Mouse (Mus musculus) granulocyte monocyte progenitor cell, adult 5-6 weeks (primary cell): ENCODE data around the gene Tex30. TPM values are rescaled to one million over a fixed set of nuclear protein-coding genes. Genes with fewer than 3 reads are reported as not detected.

ENCODE experiments used
- ATAC-seq: replicated peaks from 2 replicates; pipeline ENCODE4 v1.8.0; 2016; ENCODE audit warnings: mild to moderate bottlenecking, moderate TSS enrichment, inconsistent platforms; ENCODE audit not compliant: poor library complexity, severe bottlenecking
- total RNA-seq, 2 experiments: library from RNA; stranded (forward) in 1 of 2; stranded (reverse) in 1 of 2; fragments of 200-712, 200-1000 nt in 1 of 2; fragments of >200 nt in 1 of 2; fragmentation: Nextera tagmentation in 1 of 2; gene quantifications; 2 replicates each; pipeline ENCODE4 v1.2.3; 2014 to 2017

The Tex30 gene
- 64.6 and 67.6 TPM in 2 replicates for total RNA-seq (2014; fragmentation: Nextera tagmentation)
- total RNA-seq (2017): 51.4 and 74.2 TPM in 2 replicates

GRCm38 (mm10) chr1:44102259-44102717 lies at the start of gene Tex30:
Tex30 (minus strand) TSS chr1:44102441.
- peak; percentile 90 for ATAC-seq

- no peak for ATAC-seq
Measured at GRCm38 (mm10) chr1:44148706-44149105, 46.5 kb upstream of the Tex30 start.

- peak; percentile 96 for ATAC-seq
Measured at GRCm38 (mm10) chr1:44147563-44148381, 45.5 kb upstream of the Tex30 start, which contains the start of gene Ercc5. Ercc5 (plus strand) TSS chr1:44147744.

GRCm38 (mm10) chr1:44142747-44143146 lies 40.5 kb upstream of the Tex30 start:
- no peak for ATAC-seq

GRCm38 (mm10) chr1:44140232-44140631 lies 38.0 kb upstream of the Tex30 start:
- ATAC-seq: no peak

- no peak for ATAC-seq
Measured at GRCm38 (mm10) chr1:44129929-44130581, 27.8 kb upstream of the Tex30 start.

- peak; percentile 51 for ATAC-seq
Measured at GRCm38 (mm10) chr1:44125590-44125989, 23.3 kb upstream of the Tex30 start.

GRCm38 (mm10) chr1:44122256-44122655 lies 20.0 kb upstream of the Tex30 start:
- peak; percentile 43 for ATAC-seq

- ATAC-seq: no peak
Measured at GRCm38 (mm10) chr1:44120074-44120406, 17.8 kb upstream of the Tex30 start.

GRCm38 (mm10) chr1:44119201-44120073 lies 17.2 kb upstream of the Tex30 start:
- peak; percentile 57 for ATAC-seq

GRCm38 (mm10) chr1:44118239-44119054 lies 16.2 kb upstream of the Tex30 start, which contains the start of the genes Kdelc1 and Bivm:
Kdelc1 (minus strand) TSS chr1:44118808.
Bivm (plus strand) TSS chr1:44118957.
- ATAC-seq: peak; percentile 79

- ATAC-seq: no peak
Measured at GRCm38 (mm10) chr1:44117571-44117970, 15.3 kb upstream of the Tex30 start.

GRCm38 (mm10) chr1:44102939-44103338 lies 698 bp upstream of the Tex30 start:
- no peak for ATAC-seq

GRCm38 (mm10) chr1:44101448-44102225 lies 604 bp downstream of the Tex30 start:
- ATAC-seq: peak; percentile 61

- peak; percentile 77 for ATAC-seq
Measured at GRCm38 (mm10) chr1:44064625-44065024, 37.6 kb downstream of the Tex30 start.

GRCm38 (mm10) chr1:44063439-44063838 lies 38.8 kb downstream of the Tex30 start:
- no peak for ATAC-seq

GRCm38 (mm10) chr1:44061836-44062235 lies 40.4 kb downstream of the Tex30 start, which contains the start of gene Gm8251:
Gm8251 (minus strand) TSS chr1:44061936.
- ATAC-seq: no peak

GRCm38 (mm10) chr1:44057805-44058204 lies 44.4 kb downstream of the Tex30 start:
- no peak for ATAC-seq

GRCm38 (mm10) chr1:44046556-44046955 lies 55.7 kb downstream of the Tex30 start:
- ATAC-seq: no peak
